Mouse (Mus musculus): ENCODE measurements around the gene Hmox1. TPM values are rescaled to one million over a fixed set of nuclear protein-coding genes. Genes with fewer than 3 reads are reported as not detected.

Gene Hmox1
- polyA plus RNA-seq, 1 experiment from 2014 or later, result 3.9 TPM

GRCm38 (mm10) chr8:75084382-75085064, 8.9 kb upstream of the Hmox1 start:
- no peak overlapping the region for H3K4me2 ChIP-seq (ENCODE audit: low read length)

GRCm38 (mm10) chr8:75086002-75086401, 7.4 kb upstream of the Hmox1 start:
- Histone ChIP-seq H3K4me2 (ENCODE audit: low read length) (no peak overlapping the region), H3K27me3 (replicated peaks; ENCODE audit: control insufficient read depth, insufficient read depth, low read length) (no peaks in the 10 kb centered on the region), H3K9me3 (replicated peaks; ENCODE audit: control insufficient read depth, low read length) (no peaks in the 10 kb centered on the region), H3K27ac (ENCODE audit: low read depth, low read length) (no peak overlapping the region), H3K4me1 (ENCODE audit: control insufficient read depth, insufficient read depth, low read length) (peaks cover 3% of the 10 kb centered on the region; the same call in 1 of the 2 replicates), H3K4me3 (ENCODE audit: low read depth, low read length) (no peak overlapping the region), H3K36me3 (ENCODE audit: control insufficient read depth, insufficient read depth, low read length) (no peaks in the 10 kb centered on the region), H3K9ac (ENCODE audit: low read length) (no peak overlapping the region)
- DNase-seq (ENCODE audit: low spot score), result no peak
- 78% methylated on average over 2 of the region's 2 CpGs for WGBS
- no peak for ATAC-seq

More at GRCm38 (mm10) chr8:75084382-75085064, 8.9 kb upstream of the Hmox1 start:
- H3K9ac ChIP-seq (ENCODE audit: low read length), result no peak overlapping the region
- no peaks in the 10 kb centered on the region for H3K36me3 ChIP-seq (ENCODE audit: control insufficient read depth, insufficient read depth, low read length)
- H3K27me3 ChIP-seq (replicated peaks; ENCODE audit: control insufficient read depth, insufficient read depth, low read length), result no peaks in the 10 kb centered on the region
- DNase-seq (ENCODE audit: low spot score) (no peak), ATAC-seq (no peak)
- WGBS, result 86% methylated on average over 3 of the region's 3 CpGs
- no peak overlapping the region for H3K27ac ChIP-seq (ENCODE audit: low read depth, low read length)
- H3K4me1 ChIP-seq (ENCODE audit: control insufficient read depth, insufficient read depth, low read length), result peaks cover 3% of the 10 kb centered on the region; the same call in 1 of the 2 replicates
- no peak overlapping the region for H3K4me3 ChIP-seq (ENCODE audit: low read depth, low read length)
- no peaks in the 10 kb centered on the region for H3K9me3 ChIP-seq (replicated peaks; ENCODE audit: control insufficient read depth, low read length)

GRCm38 (mm10) chr8:75087127-75087526, 6.3 kb upstream of the Hmox1 start:
- DNase-seq (ENCODE audit: low spot score) (no peak), ATAC-seq (no peak)
- no peaks in the 10 kb centered on the region for H3K27me3 ChIP-seq (replicated peaks; ENCODE audit: control insufficient read depth, insufficient read depth, low read length)

GRCm38 (mm10) chr8:75088989-75089881, 4.2 kb upstream of the Hmox1 start:
- ATAC-seq (no peak), DNase-seq (ENCODE audit: low spot score) (peak; percentile 84)
- Histone ChIP-seq H3K27ac (ENCODE audit: low read depth, low read length) (peak overlapping the region; percentile 44; the same call in 1 of the 2 replicates), H3K4me3 (ENCODE audit: low read depth, low read length) (no peak overlapping the region), H3K36me3 (ENCODE audit: control insufficient read depth, insufficient read depth, low read length) (no peaks in the 10 kb centered on the region), H3K4me2 (ENCODE audit: low read length) (no peak overlapping the region), H3K4me1 (ENCODE audit: control insufficient read depth, insufficient read depth, low read length) (0 out of 2 replicates have a peak, but pooled peaks cover 2% of the 10 kb centered on the region), H3K9me3 (replicated peaks; ENCODE audit: control insufficient read depth, low read length) (no peaks in the 10 kb centered on the region), H3K27me3 (replicated peaks; ENCODE audit: control insufficient read depth, insufficient read depth, low read length) (no peaks in the 10 kb centered on the region), H3K9ac (ENCODE audit: low read length) (no peak overlapping the region)
- WGBS, result 29% methylated on average over 6 of the region's 6 CpGs

More at GRCm38 (mm10) chr8:75087127-75087526, 6.3 kb upstream of the Hmox1 start:
- Histone ChIP-seq H3K9me3 (replicated peaks; ENCODE audit: control insufficient read depth, low read length) (no peaks in the 10 kb centered on the region), H3K4me2 (ENCODE audit: low read length) (no peak overlapping the region), H3K27ac (ENCODE audit: low read depth, low read length) (no peak overlapping the region), H3K36me3 (ENCODE audit: control insufficient read depth, insufficient read depth, low read length) (no peaks in the 10 kb centered on the region), H3K4me3 (ENCODE audit: low read depth, low read length) (no peak overlapping the region), H3K9ac (ENCODE audit: low read length) (no peak overlapping the region), H3K4me1 (ENCODE audit: control insufficient read depth, insufficient read depth, low read length) (peaks cover 3% of the 10 kb centered on the region; the same call in 1 of the 2 replicates)

GRCm38 (mm10) chr8:75090781-75091365, 2.5 kb upstream of the Hmox1 start:
- WGBS, result 84% methylated on average over 4 of the region's 4 CpGs
- ATAC-seq, result no peak

GRCm38 (mm10) chr8:75102956-75103355, 9.5 kb downstream of the Hmox1 start:
- no peaks in the 10 kb centered on the region for H3K36me3 ChIP-seq (ENCODE audit: control insufficient read depth, insufficient read depth, low read length)
- ATAC-seq (no peak), DNase-seq (ENCODE audit: low spot score) (no peak)
- H3K9ac ChIP-seq (ENCODE audit: low read length), result no peak overlapping the region
- H3K4me1 ChIP-seq (ENCODE audit: control insufficient read depth, insufficient read depth, low read length), result no peaks in the 10 kb centered on the region
- H3K4me2 ChIP-seq (ENCODE audit: low read length), result no peak overlapping the region
- H3K27me3 ChIP-seq (replicated peaks; ENCODE audit: control insufficient read depth, insufficient read depth, low read length), result no peaks in the 10 kb centered on the region
- no peak overlapping the region for H3K4me3 ChIP-seq (ENCODE audit: low read depth, low read length)
- no peak overlapping the region for H3K27ac ChIP-seq (ENCODE audit: low read depth, low read length)
- 93% methylated on average over 4 of the region's 4 CpGs for WGBS
- H3K9me3 ChIP-seq (replicated peaks; ENCODE audit: control insufficient read depth, low read length), result no peaks in the 10 kb centered on the region

More at GRCm38 (mm10) chr8:75090781-75091365, 2.5 kb upstream of the Hmox1 start:
- H3K4me1 ChIP-seq (ENCODE audit: control insufficient read depth, insufficient read depth, low read length), result 0 out of 2 replicates have a peak, but pooled peaks cover 2% of the 10 kb centered on the region
- H3K27ac ChIP-seq (ENCODE audit: low read depth, low read length), result no peak overlapping the region
- no peaks in the 10 kb centered on the region for H3K36me3 ChIP-seq (ENCODE audit: control insufficient read depth, insufficient read depth, low read length)
- H3K27me3 ChIP-seq (replicated peaks; ENCODE audit: control insufficient read depth, insufficient read depth, low read length), result no peaks in the 10 kb centered on the region
- no peak overlapping the region for H3K4me2 ChIP-seq (ENCODE audit: low read length)
- H3K9me3 ChIP-seq (replicated peaks; ENCODE audit: control insufficient read depth, low read length), result no peaks in the 10 kb centered on the region
- H3K4me3 ChIP-seq (ENCODE audit: low read depth, low read length), result no peak overlapping the region
- DNase-seq (ENCODE audit: low spot score), result no peak
- H3K9ac ChIP-seq (ENCODE audit: low read length), result no peak overlapping the region

- Histone ChIP-seq H3K4me3 (ENCODE audit: low read depth, low read length) (no peak overlapping the region), H3K9me3 (replicated peaks; ENCODE audit: control insufficient read depth, low read length) (no peaks in the 10 kb centered on the region), H3K27me3 (replicated peaks; ENCODE audit: control insufficient read depth, insufficient read depth, low read length) (no peaks in the 10 kb centered on the region), H3K36me3 (ENCODE audit: control insufficient read depth, insufficient read depth, low read length) (no peaks in the 10 kb centered on the region), H3K9ac (ENCODE audit: low read length) (no peak overlapping the region), H3K4me1 (ENCODE audit: control insufficient read depth, insufficient read depth, low read length) (no peaks in the 10 kb centered on the region), H3K4me2 (ENCODE audit: low read length) (no peak overlapping the region), H3K27ac (ENCODE audit: low read depth, low read length) (no peak overlapping the region)
- DNase-seq (ENCODE audit: low spot score) (no peak), ATAC-seq (no peak)
- WGBS, result 56% methylated on average over 8 of the region's 8 CpGs
Observed at GRCm38 (mm10) chr8:75103376-75103878, 10.0 kb downstream of the Hmox1 start.

GRCm38 (mm10) chr8:75108527-75109235, 15.3 kb downstream of the Hmox1 start:
- peak; percentile 85 for DNase-seq (ENCODE audit: low spot score)
- peak; percentile 78 for ATAC-seq
- Histone ChIP-seq H3K27ac (ENCODE audit: low read depth, low read length) (peak overlapping the region; percentile 74), H3K4me1 (ENCODE audit: control insufficient read depth, insufficient read depth, low read length) (peaks cover 7% of the 10 kb centered on the region; the same call in 1 of the 2 replicates), H3K4me2 (ENCODE audit: low read length) (peak overlapping the region; percentile 80), H3K36me3 (ENCODE audit: control insufficient read depth, insufficient read depth, low read length) (peaks cover 15% of the 10 kb centered on the region), H3K9me3 (replicated peaks; ENCODE audit: control insufficient read depth, low read length) (no peaks in the 10 kb centered on the region), H3K4me3 (ENCODE audit: low read depth, low read length) (peak overlapping the region; percentile 65), H3K27me3 (replicated peaks; ENCODE audit: control insufficient read depth, insufficient read depth, low read length) (no peaks in the 10 kb centered on the region), H3K9ac (ENCODE audit: low read length) (peak overlapping the region; percentile 79)
- WGBS, result under 1% methylated on average over 9 of the region's 9 CpGs
